Mouse (Mus musculus): ENCODE measurements around the gene Tmem40. TPM values are rescaled to one million over a fixed set of nuclear protein-coding genes. Genes with fewer than 3 reads are reported as not detected.

The Tmem40 gene
- 7.5 and 7.8 TPM in 2 replicates for polyA plus RNA-seq (2014; fragmentation: Nextera tagmentation; extraction: Ambion mirVana)

GRCm38 (mm10) chr6:115761995-115762756, at the start of gene Tmem40:
Tmem40 (minus strand) TSS chr6:115762410.
- Histone ChIP-seq H3K4me1 (ENCODE audit: control insufficient read depth, insufficient read depth, low read length) (peaks cover 10% of the 10 kb centered on the region), H3K27me3 (replicated peaks; ENCODE audit: control insufficient read depth, insufficient read depth, low read length) (no peaks in the 10 kb centered on the region), H3K36me3 (ENCODE audit: control insufficient read depth, insufficient read depth, low read length) (no peaks in the 10 kb centered on the region), H3K9ac (ENCODE audit: low read depth, low read length) (no peak within 1 kb of the TSS), H3K4me3 (ENCODE audit: low read depth, low read length) (no peak within 1 kb of the TSS), H3K9me3 (ENCODE audit: control insufficient read depth, low read length) (no peaks in the 10 kb centered on the region), H3K4me2 (ENCODE audit: low read depth, low read length) (peak within 1 kb of the TSS; percentile 18; the same call in 1 of the 2 replicates), H3K27ac (replicated peaks; ENCODE audit: low read depth, low read length) (peak within 1 kb of the TSS; percentile 22)
- DNase-seq (ENCODE audit: low spot score) (peak; percentile 30), ATAC-seq (ENCODE audit: low read depth) (peak; percentile 11; the same call in 1 of the 2 replicates)
- WGBS: 7% methylated on average over 9 of the region's 9 CpGs

GRCm38 (mm10) chr6:115811606-115812005, 49.4 kb upstream of the Tmem40 start:
- H3K4me1 ChIP-seq (ENCODE audit: control insufficient read depth, insufficient read depth, low read length): peaks cover 9% of the 10 kb centered on the region
- H3K27me3 ChIP-seq (replicated peaks; ENCODE audit: control insufficient read depth, insufficient read depth, low read length): no peaks in the 10 kb centered on the region
- H3K9ac ChIP-seq (ENCODE audit: low read depth, low read length): no peak overlapping the region
- no peak overlapping the region for H3K27ac ChIP-seq (replicated peaks; ENCODE audit: low read depth, low read length)
- 62% methylated on average over 8 of the region's 8 CpGs for WGBS
- no peak overlapping the region for H3K4me3 ChIP-seq (ENCODE audit: low read depth, low read length)
- no peaks in the 10 kb centered on the region for H3K9me3 ChIP-seq (ENCODE audit: control insufficient read depth, low read length)
- ATAC-seq (ENCODE audit: low read depth) (no peak), DNase-seq (ENCODE audit: low spot score) (no peak)
- H3K4me2 ChIP-seq (ENCODE audit: low read depth, low read length): no peak overlapping the region
- peaks cover 8% of the 10 kb centered on the region for H3K36me3 ChIP-seq (ENCODE audit: control insufficient read depth, insufficient read depth, low read length)

GRCm38 (mm10) chr6:115808488-115809231, 46.5 kb upstream of the Tmem40 start, which contains the start of gene Rpl32:
Rpl32 (minus strand) TSS chr6:115808747.
- WGBS: under 1% methylated on average over 46 of the region's 47 CpGs
- Histone ChIP-seq H3K27ac (replicated peaks; ENCODE audit: low read depth, low read length) (peak within 1 kb of the TSS; percentile 96), H3K36me3 (ENCODE audit: control insufficient read depth, insufficient read depth, low read length) (peaks cover 37% of the 10 kb centered on the region), H3K9ac (ENCODE audit: low read depth, low read length) (peak within 1 kb of the TSS; percentile 100), H3K4me2 (ENCODE audit: low read depth, low read length) (peak within 1 kb of the TSS; percentile 72), H3K4me3 (ENCODE audit: low read depth, low read length) (peak within 1 kb of the TSS; percentile 97), H3K4me1 (ENCODE audit: control insufficient read depth, insufficient read depth, low read length) (peaks cover 11% of the 10 kb centered on the region), H3K27me3 (replicated peaks; ENCODE audit: control insufficient read depth, insufficient read depth, low read length) (no peaks in the 10 kb centered on the region), H3K9me3 (ENCODE audit: control insufficient read depth, low read length) (no peaks in the 10 kb centered on the region)
- ATAC-seq (ENCODE audit: low read depth) (peak; percentile 90), DNase-seq (ENCODE audit: low spot score) (peak; percentile 97)

- Histone ChIP-seq H3K27ac (replicated peaks; ENCODE audit: low read depth, low read length) (peak overlapping the region; percentile 96), H3K4me1 (ENCODE audit: control insufficient read depth, insufficient read depth, low read length) (peaks cover 11% of the 10 kb centered on the region), H3K9me3 (ENCODE audit: control insufficient read depth, low read length) (no peaks in the 10 kb centered on the region), H3K4me3 (ENCODE audit: low read depth, low read length) (peak overlapping the region; percentile 97), H3K4me2 (ENCODE audit: low read depth, low read length) (peak overlapping the region; percentile 72), H3K27me3 (replicated peaks; ENCODE audit: control insufficient read depth, insufficient read depth, low read length) (no peaks in the 10 kb centered on the region), H3K9ac (ENCODE audit: low read depth, low read length) (peak overlapping the region; percentile 100), H3K36me3 (ENCODE audit: control insufficient read depth, insufficient read depth, low read length) (peaks cover 41% of the 10 kb centered on the region)
- peak; percentile 17 for DNase-seq (ENCODE audit: low spot score)
- no peak for ATAC-seq (ENCODE audit: low read depth)
- under 1% methylated on average over 22 of the region's 22 CpGs for WGBS
Observed at GRCm38 (mm10) chr6:115808196-115808487, 45.9 kb upstream of the Tmem40 start.

GRCm38 (mm10) chr6:115807464-115808195, 45.4 kb upstream of the Tmem40 start:
- H3K27me3 ChIP-seq (replicated peaks; ENCODE audit: control insufficient read depth, insufficient read depth, low read length): no peaks in the 10 kb centered on the region
- H3K9me3 ChIP-seq (ENCODE audit: control insufficient read depth, low read length): no peaks in the 10 kb centered on the region
- H3K36me3 ChIP-seq (ENCODE audit: control insufficient read depth, insufficient read depth, low read length): peaks cover 47% of the 10 kb centered on the region
- H3K4me2 ChIP-seq (ENCODE audit: low read depth, low read length): peak overlapping the region; percentile 72
- WGBS: 3% methylated on average over 15 of the region's 15 CpGs
- H3K9ac ChIP-seq (ENCODE audit: low read depth, low read length): peak overlapping the region; percentile 100
- peak overlapping the region; percentile 96 for H3K27ac ChIP-seq (replicated peaks; ENCODE audit: low read depth, low read length)
- H3K4me1 ChIP-seq (ENCODE audit: control insufficient read depth, insufficient read depth, low read length): peaks cover 11% of the 10 kb centered on the region
- DNase-seq (ENCODE audit: low spot score) (no peak), ATAC-seq (ENCODE audit: low read depth) (no peak)
- H3K4me3 ChIP-seq (ENCODE audit: low read depth, low read length): peak overlapping the region; percentile 97

GRCm38 (mm10) chr6:115804432-115805192, 42.4 kb upstream of the Tmem40 start:
- ATAC-seq (ENCODE audit: low read depth) (no peak), DNase-seq (ENCODE audit: low spot score) (no peak)
- H3K9me3 ChIP-seq (ENCODE audit: control insufficient read depth, low read length): no peaks in the 10 kb centered on the region
- peaks cover 75% of the 10 kb centered on the region for H3K36me3 ChIP-seq (ENCODE audit: control insufficient read depth, insufficient read depth, low read length)
- no peak overlapping the region for H3K27ac ChIP-seq (replicated peaks; ENCODE audit: low read depth, low read length)
- WGBS: 67% methylated on average over 10 of the region's 10 CpGs
- no peaks in the 10 kb centered on the region for H3K27me3 ChIP-seq (replicated peaks; ENCODE audit: control insufficient read depth, insufficient read depth, low read length)
- H3K4me1 ChIP-seq (ENCODE audit: control insufficient read depth, insufficient read depth, low read length): peaks cover 11% of the 10 kb centered on the region
- no peak overlapping the region for H3K4me2 ChIP-seq (ENCODE audit: low read depth, low read length)
- no peak overlapping the region for H3K4me3 ChIP-seq (ENCODE audit: low read depth, low read length)
- H3K9ac ChIP-seq (ENCODE audit: low read depth, low read length): no peak overlapping the region

GRCm38 (mm10) chr6:115803541-115804382, 41.6 kb upstream of the Tmem40 start:
- ATAC-seq (ENCODE audit: low read depth) (peak; percentile 35), DNase-seq (ENCODE audit: low spot score) (peak; percentile 80)
- Histone ChIP-seq H3K27ac (replicated peaks; ENCODE audit: low read depth, low read length) (no peak overlapping the region), H3K4me2 (ENCODE audit: low read depth, low read length) (no peak overlapping the region), H3K4me3 (ENCODE audit: low read depth, low read length) (no peak overlapping the region), H3K27me3 (replicated peaks; ENCODE audit: control insufficient read depth, insufficient read depth, low read length) (no peaks in the 10 kb centered on the region), H3K9ac (ENCODE audit: low read depth, low read length) (no peak overlapping the region), H3K4me1 (ENCODE audit: control insufficient read depth, insufficient read depth, low read length) (peaks cover 11% of the 10 kb centered on the region), H3K36me3 (ENCODE audit: control insufficient read depth, insufficient read depth, low read length) (peaks cover 84% of the 10 kb centered on the region), H3K9me3 (ENCODE audit: control insufficient read depth, low read length) (no peaks in the 10 kb centered on the region)
- 40% methylated on average over 14 of the region's 16 CpGs for WGBS
